Mouse (Mus musculus) CH12.LX (cell line): ENCODE measurements around the gene Igsf21. TPM values are rescaled to one million over a fixed set of nuclear protein-coding genes. Genes with fewer than 3 reads are reported as not detected.

Source experiments
- DNase-seq: peaks from one replicate; pipeline ENCODE4 v3.0.0-alpha.2; 2013; ENCODE audit errors: extremely low read depth
- H3K27ac ChIP-seq: 2 replicates; pipeline ENCODE4 v1.5.1; 2012; ENCODE audit warnings: low read depth, mild to moderate bottlenecking, control low read depth, moderate library complexity; ENCODE audit not compliant: insufficient read depth
- H3K27me3 ChIP-seq: replicated peaks from 2 replicates; pipeline ENCODE3; 2012; ENCODE audit warnings: inconsistent platforms
- H3K36me3 ChIP-seq, 2 experiments: replicated peaks in 1 of 2; 2 replicates each; pipeline versions ENCODE3 to v1.6.1; 2012; ENCODE audit warnings: inconsistent platforms in 1 of 2, low read length in 1 of 2, mild to moderate bottlenecking in 1 of 2, mixed read lengths in 1 of 2, moderate library complexity in 1 of 2; ENCODE audit not compliant: control insufficient read depth in 1 of 2, insufficient read depth in 1 of 2
- H3K4me1 ChIP-seq, 2 experiments: 2 replicates each; pipeline ENCODE4 v1.6.1; 2012; ENCODE audit warnings: inconsistent platforms in 1 of 2, moderate library complexity in 1 of 2; ENCODE audit not compliant: insufficient read depth in 2 of 2, control insufficient read depth in 1 of 2
- H3K4me2 ChIP-seq: 2 replicates; pipeline ENCODE4 v1.6.1; 2012; ENCODE audit warnings: low read depth, mild to moderate bottlenecking, control low read depth; ENCODE audit not compliant: poor library complexity, insufficient read depth, severe bottlenecking
- H3K4me3 ChIP-seq, 3 experiments: fragments of 150-350 bp in 1 of 3; sonication (generic) in 1 of 3; replicated peaks in 1 of 3; 2 replicates each; pipeline versions ENCODE3 to v1.5.1; 2011 to 2012; ENCODE audit warnings: low read depth in 2 of 3, low read length in 2 of 3, mild to moderate bottlenecking in 2 of 3, moderate library complexity in 2 of 3, control low read depth in 1 of 3, improper control_type of control experiment in 1 of 3, inconsistent platforms in 1 of 3, mixed read lengths in 1 of 3; ENCODE audit not compliant: poor library complexity in 1 of 3
- H3K79me2 ChIP-seq: replicated peaks from 2 replicates; pipeline ENCODE4 v1.6.1; 2012; ENCODE audit warnings: mild to moderate bottlenecking, moderate library complexity; ENCODE audit not compliant: control insufficient read depth, poor library complexity, insufficient read depth, severe bottlenecking; ENCODE audit errors: extremely low read depth
- H3K9ac ChIP-seq: 2 replicates; pipeline ENCODE4 v1.6.1; 2012; ENCODE audit warnings: low read depth, mild to moderate bottlenecking, control low read depth, moderate library complexity; ENCODE audit not compliant: insufficient read depth
- H3K9me3 ChIP-seq: replicated peaks from 2 replicates; pipeline ENCODE3; 2012; ENCODE audit warnings: low read length, inconsistent platforms, mixed read lengths
- CHD2 ChIP-seq: IDR thresholded peaks from 2 replicates; pipeline ENCODE4 v1.6.1; 2011; ENCODE audit warnings: low read length, improper control_type of control experiment
- CTCF ChIP-seq, 2 experiments: IDR thresholded peaks in 1 of 2; conservative IDR thresholded peaks in 1 of 2; 2 replicates each; pipeline ENCODE4 v1.5.1; 2011 to 2012; ENCODE audit warnings: low read depth in 2 of 2, low read length in 2 of 2, improper control_type of control experiment in 1 of 2, inconsistent platforms in 1 of 2, mild to moderate bottlenecking in 1 of 2, moderate library complexity in 1 of 2
- E2F4 ChIP-seq: IDR thresholded peaks from 2 replicates; pipeline ENCODE4 v1.6.1; 2011; ENCODE audit warnings: low read depth, low read length, improper control_type of control experiment; ENCODE audit not compliant: insufficient replicate concordance
- EP300 ChIP-seq: IDR thresholded peaks from 2 replicates; pipeline ENCODE4 v1.6.1; 2011; ENCODE audit warnings: low read length, improper control_type of control experiment
- ETS1 ChIP-seq: conservative IDR thresholded peaks from 2 replicates; pipeline ENCODE4 v1.6.1; 2012; ENCODE audit warnings: low read depth, mild to moderate bottlenecking, inconsistent platforms, low read length, improper control_type of control experiment, moderate library complexity
- JUN ChIP-seq: IDR thresholded peaks from 2 replicates; pipeline ENCODE4 v1.6.1; 2011; ENCODE audit warnings: low read depth, mild to moderate bottlenecking, low read length, improper control_type of control experiment, moderate library complexity; ENCODE audit not compliant: insufficient read depth
- JUND ChIP-seq: conservative IDR thresholded peaks from 2 replicates; pipeline ENCODE4 v1.6.1; 2011; ENCODE audit warnings: low read depth, low read length, improper control_type of control experiment
- KAT2A ChIP-seq: IDR thresholded peaks from 2 replicates; pipeline ENCODE4 v1.6.1; 2012; ENCODE audit warnings: low read length, improper control_type of control experiment, inconsistent platforms; ENCODE audit not compliant: insufficient replicate concordance
- MAFK ChIP-seq: IDR thresholded peaks from 2 replicates; pipeline ENCODE4 v1.6.1; 2011; ENCODE audit warnings: low read length, improper control_type of control experiment; ENCODE audit not compliant: insufficient replicate concordance
- MAX ChIP-seq: IDR thresholded peaks from 2 replicates; pipeline ENCODE4 v1.6.1; 2011; ENCODE audit warnings: low read length, improper control_type of control experiment
- MAZ ChIP-seq: IDR thresholded peaks from 2 replicates; pipeline ENCODE4 v1.6.1; 2012; ENCODE audit warnings: low read depth, mild to moderate bottlenecking, inconsistent platforms, low read length, improper control_type of control experiment, moderate library complexity
- NELFE ChIP-seq: IDR thresholded peaks from 2 replicates; pipeline ENCODE4 v1.6.1; 2011; ENCODE audit warnings: low read depth, low read length, improper control_type of control experiment
- NRF1 ChIP-seq: IDR thresholded peaks from 2 replicates; pipeline ENCODE4 v1.6.1; 2014; ENCODE audit warnings: low read depth, mild to moderate bottlenecking, inconsistent platforms, low read length, improper control_type of control experiment, moderate library complexity
- PAX5 ChIP-seq: IDR thresholded peaks from 2 replicates; pipeline ENCODE4 v1.6.1; 2012; ENCODE audit warnings: low read length, inconsistent platforms, mixed read lengths
- POLR2AphosphoS2 ChIP-seq: IDR thresholded peaks from 2 replicates; pipeline ENCODE4 v1.6.1; 2011; ENCODE audit warnings: low read depth, low read length, improper control_type of control experiment
- RAD21 ChIP-seq: IDR thresholded peaks from 2 replicates; pipeline ENCODE4 v1.6.1; 2011; ENCODE audit warnings: low read depth, mild to moderate bottlenecking, low read length, improper control_type of control experiment, moderate library complexity
- RCOR1 ChIP-seq: conservative IDR thresholded peaks from 2 replicates; pipeline ENCODE4 v1.6.1; 2012; ENCODE audit warnings: low read depth, mild to moderate bottlenecking, inconsistent platforms, low read length, improper control_type of control experiment
- TCF12 ChIP-seq: IDR thresholded peaks from 2 replicates; pipeline ENCODE4 v1.6.1; 2014; ENCODE audit warnings: low read depth, mild to moderate bottlenecking, inconsistent platforms, low read length, improper control_type of control experiment
- USF1 ChIP-seq: IDR thresholded peaks from 2 replicates; pipeline ENCODE4 v1.6.1; 2014; ENCODE audit warnings: low read depth, mild to moderate bottlenecking, inconsistent platforms, low read length, improper control_type of control experiment
- ZC3H11A ChIP-seq: IDR thresholded peaks from 2 replicates; pipeline ENCODE4 v1.6.1; 2012; ENCODE audit warnings: low read depth, mild to moderate bottlenecking, inconsistent platforms, low read length, improper control_type of control experiment
- ZKSCAN1 ChIP-seq: IDR thresholded peaks from 2 replicates; pipeline ENCODE4 v1.6.1; 2012; ENCODE audit warnings: low read depth, inconsistent platforms, low read length, improper control_type of control experiment, borderline replicate concordance
- ZNF384 ChIP-seq: IDR thresholded peaks from 2 replicates; pipeline ENCODE4 v1.6.1; 2012; ENCODE audit warnings: low read depth, low read length, improper control_type of control experiment, inconsistent platforms
- dilution Hi-C: fragments of 300-500 bp; cut with MboI; formaldehyde crosslinking; loops from 2 replicates; pipeline ENCODE4 v1.14.3; 2020; ENCODE audit warnings: low sequenced_read_pairs; ENCODE audit not compliant: extremely low pct_unique_long_range_greater_than_20kb, extremely low pct_ligation_motif_present
- in situ Hi-C: fragments of 300-500 bp; cut with MboI; formaldehyde crosslinking; loops from 3 replicates; pipeline ENCODE4 v1.14.3; 2019; ENCODE audit warnings: low sequenced_read_pairs, low pct_ligation_motif_present, low pct_unique_long_range_greater_than_20kb, mixed read lengths
- polyA plus RNA-seq: library from polyadenylated mRNA; unstranded; fragments of >175 nt; gene quantifications from 2 replicates; pipeline ENCODE4 v1.2.1, GENCODE M21; 2012; ENCODE audit warnings: low read depth; ENCODE audit not compliant: insufficient read length
- total RNA-seq, 2 experiments: library from RNA; depleted of rRNA; stranded (reverse); fragments of 300-350 nt in 1 of 2; fragments of >200 nt in 1 of 2; gene quantifications; 2 replicates each; pipeline ENCODE4 v1.2.3; 2012 to 2014

The Igsf21 gene
- total and polyA plus RNA-seq, 3 experiments, result not detected

DNA sequence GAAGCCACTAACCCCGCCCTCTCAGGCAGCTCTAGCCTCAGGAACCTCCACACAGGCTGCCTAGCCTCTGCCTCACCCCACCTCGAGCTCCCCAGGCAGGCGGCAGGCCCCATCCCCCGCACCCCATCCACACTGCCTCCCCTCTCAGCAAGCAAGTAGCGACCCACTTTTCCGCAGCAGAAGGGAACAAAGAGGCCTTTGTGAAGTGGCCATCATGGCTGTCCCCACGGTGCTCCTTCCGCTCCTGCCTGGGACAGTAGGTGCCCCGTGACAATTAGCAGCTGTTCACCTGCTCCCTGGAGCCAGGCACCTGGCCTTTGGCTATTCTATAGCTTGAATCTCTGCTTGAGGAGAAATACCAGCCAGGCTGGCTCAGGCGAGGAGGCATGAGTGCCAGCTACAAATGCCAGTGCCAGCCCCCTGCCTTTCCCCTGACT is 9.3 kb downstream of the Igsf21 start:
- no peak overlapping the region for H3K9ac ChIP-seq
- H3K4me1 ChIP-seq, result no peaks in the 10 kb centered on the region
- no peak for TF ChIP-seq USF1
- TF ChIP-seq NELFE, result no peak
- TF ChIP-seq ZKSCAN1, result no peak
- TF ChIP-seq KAT2A, result no peak
- no peak for TF ChIP-seq CTCF (conservative IDR thresholded peaks at IDR 0.05 in 1 of 2, IDR thresholded peaks at IDR 0.05 in 1 of 2; ENCODE audit: low read depth in 2 of 2, low read length in 2 of 2)
- TF ChIP-seq ETS1, result no peak
- no peak for TF ChIP-seq JUN
- no peak for TF ChIP-seq ZC3H11A
- no peak for TF ChIP-seq NRF1
- TF ChIP-seq MAX, result no peak
- no peak for TF ChIP-seq ZNF384
- no peak for TF ChIP-seq MAZ
- no peak for TF ChIP-seq CHD2
- TF ChIP-seq RCOR1, result no peak
- no peak for TF ChIP-seq E2F4
- TF ChIP-seq EP300, result no peak
- TF ChIP-seq MAFK, result no peak
- TF ChIP-seq POLR2AphosphoS2, result no peak
- no peak for TF ChIP-seq PAX5
- peaks cover 33% of the 10 kb centered on the region for H3K27me3 ChIP-seq
- in situ Hi-C loops, result no loop called here
- DNase-seq, result no peak
- no peak overlapping the region for H3K4me3 ChIP-seq
- H3K9me3 ChIP-seq, result no peaks in the 10 kb centered on the region
- no peaks in the 10 kb centered on the region for H3K79me2 ChIP-seq
- no peak overlapping the region for H3K27ac ChIP-seq
- H3K36me3 ChIP-seq, result no peaks in the 10 kb centered on the region
- dilution Hi-C loops, result no loop called here
- no peak overlapping the region for H3K4me2 ChIP-seq

DNA sequence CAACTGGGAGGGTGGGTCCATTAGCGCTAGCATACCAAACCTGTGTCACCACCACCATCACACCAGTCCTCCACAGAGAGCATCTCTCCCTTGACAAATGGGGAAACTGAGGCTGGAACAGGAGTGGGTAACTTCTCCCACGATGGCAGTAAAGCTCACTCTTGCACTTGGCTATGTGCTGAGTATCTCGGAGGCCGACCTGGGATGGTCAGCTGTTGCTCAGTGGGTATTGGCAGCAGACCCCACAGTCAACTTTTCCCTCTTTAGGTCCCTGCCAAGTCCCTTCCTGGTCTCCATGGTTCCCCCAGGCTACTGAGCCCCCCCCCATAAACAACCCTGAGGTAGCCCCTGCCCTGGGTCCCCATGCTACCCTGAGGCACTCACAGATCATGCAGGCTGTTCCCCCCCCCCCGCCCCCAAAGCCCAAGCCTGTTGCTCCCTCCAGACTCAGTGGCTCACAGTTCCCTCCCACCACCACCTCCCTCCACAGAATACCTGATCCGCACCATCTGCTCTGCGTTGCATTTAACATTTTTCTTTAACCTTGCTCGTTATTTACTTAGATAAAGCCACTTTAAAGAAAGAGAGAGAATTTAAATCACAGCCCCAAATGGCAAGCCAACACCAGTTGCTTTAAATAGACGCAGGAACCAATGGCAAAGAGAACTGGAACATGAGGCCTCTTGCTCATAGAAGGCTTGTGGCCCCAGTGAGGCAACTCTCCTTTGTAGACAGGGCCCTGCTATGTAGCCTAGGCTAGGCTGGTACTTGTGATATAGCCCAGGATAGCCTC is 11.0 kb downstream of the Igsf21 start:
- H3K4me2 ChIP-seq, result no peak overlapping the region
- no peak for DNase-seq
- no peaks in the 10 kb centered on the region for H3K9me3 ChIP-seq
- no peak overlapping the region for H3K9ac ChIP-seq
- H3K27ac ChIP-seq, result no peak overlapping the region
- TF ChIP-seq USF1, result no peak
- TF ChIP-seq RAD21, result no peak
- no peak for TF ChIP-seq TCF12
- TF ChIP-seq JUND, result no peak
- no peak for TF ChIP-seq ETS1
- no peak for TF ChIP-seq NELFE
- TF ChIP-seq, all 38 proteins: peak for 0
- Histone ChIP-seq H3K36me3 (no peaks in the 10 kb centered on the region), H3K4me3 (no peak overlapping the region), H3K4me1 (no peaks in the 10 kb centered on the region), H3K27me3 (peaks cover 35% of the 10 kb centered on the region), H3K79me2 (no peaks in the 10 kb centered on the region)
- in situ Hi-C loops (no loop called here), dilution Hi-C loops (no loop called here)
